14 mouse cellular contexts compared by ENCODE assay signal in the genomic region with DNA sequence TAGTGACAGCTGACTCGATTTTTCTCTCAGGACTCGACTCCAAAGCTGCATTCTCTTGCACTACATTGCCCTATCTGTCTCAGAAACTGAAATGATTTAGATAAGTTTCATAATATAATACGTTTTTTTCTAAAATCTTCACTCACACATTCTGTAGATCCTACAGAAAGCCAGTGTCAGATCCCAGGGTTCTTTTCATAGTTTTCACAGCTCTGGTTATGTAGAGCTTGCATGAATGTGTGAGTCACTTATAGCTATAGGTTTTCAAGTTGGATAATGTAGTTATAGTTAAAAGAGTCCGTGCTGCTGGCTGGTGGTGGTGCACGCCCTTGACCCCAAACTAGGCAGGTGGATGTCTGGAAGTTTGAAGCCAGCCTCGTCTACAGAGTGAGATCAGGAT. TPM values are rescaled to one million over a fixed set of nuclear protein-coding genes. Genes with fewer than 3 reads are reported as not detected.
A peak's percentile ranks its signal among the peaks of the same experiment; 100 is the strongest.
DNase-seq lines count a peak whose midpoint lies in the region; ATAC-seq and TF ChIP-seq lines count a peak whose summit lies in the region.
"Had no signal": no experiment of that assay in that cellular context is flagged by ENCODE, and none has a peak within 500 bp of the region (broad histone marks: within the 10 kb centered on the region; RNA-seq: fewer than 3 reads in every experiment).

No protein-coding gene starts in this region.

- peak overlapping the region; percentile 89 for H3K27ac ChIP-seq in gastrocnemius, adult 2 months
- peak overlapping the region; percentile 91 for H3K27ac ChIP-seq in kidney, embryonic 16.5 days (ENCODE audit: low read length)
- peak overlapping the region; percentile 79; the same call in 1 of the 2 replicates for H3K27ac ChIP-seq in bone marrow macrophage, adult 2 months (ENCODE audit: insufficient read depth, low read depth, low read length)
- peak overlapping the region; percentile 42 for H3K27ac ChIP-seq in liver, embryonic 12.5 days
- H3K27ac ChIP-seq in hindbrain, embryonic 10.5 days = no peak overlapping the region
- H3K27ac ChIP-seq: embryonic facial prominence, embryonic 10.5 days; hindbrain, embryonic 14.5 days; midbrain, embryonic 13.5 days had no signal

- intact Hi-C loops in gastrocnemius, adult 2 months (cut with DNase I) = loop anchor here (5.0 kb wide), 1 partner anchor 43 kb away; a partner anchor contains a TSS

- DNase-seq in gastrocnemius, adult 2 months = no peak
- DNase-seq in gastrocnemius, adult 18-20 months (ENCODE audit: low spot score) = no peak
- DNase-seq in kidney, adult 8-10 months = no peak
- DNase-seq in hindbrain, embryonic 10.5 days (ENCODE audit: low spot score) = no peak
- DNase-seq in layer of hippocampus, adult 18-20 months (ENCODE audit: low spot score in 2 of 2) = no peak
- DNase-seq: cerebellum, adult 2 months; thymus, postnatal 4 days had no signal

- no peaks in the 10 kb centered on the region for H3K27me3 ChIP-seq in kidney, embryonic 16.5 days (ENCODE audit: insufficient read depth, low read length)
- H3K27me3 ChIP-seq in liver, embryonic 12.5 days (replicated peaks) = no peaks in the 10 kb centered on the region
- H3K27me3 ChIP-seq in hindbrain, embryonic 10.5 days (ENCODE audit: insufficient read depth, poor library complexity, severe bottlenecking) = no peaks in the 10 kb centered on the region
- H3K27me3 ChIP-seq: midbrain, embryonic 13.5 days; neural tube, embryonic 13.5 days had no signal

- H3K36me3 ChIP-seq in kidney, embryonic 16.5 days (ENCODE audit: insufficient read depth, low read length) = peaks cover 37% of the 10 kb centered on the region
- H3K36me3 ChIP-seq in liver, embryonic 12.5 days = peaks cover 88% of the 10 kb centered on the region
- peaks cover 63% of the 10 kb centered on the region for H3K36me3 ChIP-seq in hindbrain, embryonic 10.5 days

- H3K4me3 ChIP-seq in gastrocnemius, adult 2 months = no peak overlapping the region
- H3K4me3 ChIP-seq in kidney, embryonic 16.5 days (ENCODE audit: low read length) = no peak overlapping the region
- H3K4me3 ChIP-seq in bone marrow macrophage, adult 2 months (ENCODE audit: insufficient read depth, low read length) = no peak overlapping the region
- no peak overlapping the region for H3K4me3 ChIP-seq in liver, embryonic 12.5 days
- H3K4me3 ChIP-seq in hindbrain, embryonic 10.5 days = no peak overlapping the region
- H3K4me3 ChIP-seq: embryonic facial prominence, embryonic 10.5 days; midbrain, embryonic 13.5 days; neural tube, embryonic 13.5 days had no signal

- 76% methylated on average over 6 of the region's 6 CpGs for WGBS in kidney, embryonic 16.5 days
- WGBS in liver, embryonic 12.5 days (ENCODE audit: insufficient replicate concordance) = 74% methylated on average over 6 of the region's 6 CpGs
- WGBS in hindbrain, embryonic 10.5 days = 89% methylated on average over 6 of the region's 6 CpGs

- no peak for TF ChIP-seq POLR2A in bone marrow macrophage, adult 2 months (IDR thresholded peaks at IDR 0.05; ENCODE audit: borderline replicate concordance, low read depth, low read length)

- no peak overlapping the region for H3K9ac ChIP-seq in kidney, embryonic 16.5 days (replicated peaks; ENCODE audit: low read length)
- H3K9ac ChIP-seq in liver, embryonic 12.5 days = no peak overlapping the region
- H3K9ac ChIP-seq: hindbrain, embryonic 14.5 days; midbrain, embryonic 13.5 days; neural tube, embryonic 13.5 days had no signal

- H3K9me3 ChIP-seq in kidney, embryonic 16.5 days (ENCODE audit: low read length) = no peaks in the 10 kb centered on the region
- H3K9me3 ChIP-seq in liver, embryonic 12.5 days (replicated peaks) = no peaks in the 10 kb centered on the region
- H3K9me3 ChIP-seq in hindbrain, embryonic 10.5 days = no peaks in the 10 kb centered on the region
- H3K9me3 ChIP-seq: embryonic facial prominence, embryonic 10.5 days; midbrain, embryonic 13.5 days; neural tube, embryonic 13.5 days had no signal

- ATAC-seq in kidney, embryonic 16.5 days (ENCODE audit: low FRiP score, low TSS enrichment) = no peak
- ATAC-seq in liver, embryonic 12.5 days = no peak
- ATAC-seq: midbrain, embryonic 13.5 days had no signal

- no peak overlapping the region for H3K4me2 ChIP-seq in kidney, embryonic 16.5 days (replicated peaks; ENCODE audit: low read depth, low read length)
- no peak overlapping the region for H3K4me2 ChIP-seq in liver, embryonic 12.5 days
- H3K4me2 ChIP-seq: hindbrain, embryonic 14.5 days; midbrain, embryonic 13.5 days; neural tube, embryonic 13.5 days had no signal

- H3K4me1 ChIP-seq in kidney, embryonic 16.5 days (ENCODE audit: insufficient read depth, low read length) = peaks cover 12% of the 10 kb centered on the region
- peaks cover 36% of the 10 kb centered on the region for H3K4me1 ChIP-seq in bone marrow macrophage, adult 2 months (ENCODE audit: control insufficient read depth, insufficient read depth, low read length)
- H3K4me1 ChIP-seq in liver, embryonic 12.5 days = peaks cover 39% of the 10 kb centered on the region
- no peaks in the 10 kb centered on the region for H3K4me1 ChIP-seq in hindbrain, embryonic 10.5 days (replicated peaks)
- H3K4me1 ChIP-seq: embryonic facial prominence, embryonic 10.5 days; midbrain, embryonic 13.5 days; neural tube, embryonic 13.5 days had no signal

- no peak for TF ChIP-seq CTCF in gastrocnemius, adult 2 months (IDR thresholded peaks at IDR 0.05)
- TF ChIP-seq CTCF in bone marrow macrophage, adult 2 months (IDR thresholded peaks at IDR 0.05; ENCODE audit: low read depth, low read length) = no peak

RNA-seq across cellular contexts. Expression of a gene that starts 42.1 kb away (rescaled TPM):
- 10 to 100 TPM; 48.5 to 48.9 TPM for total RNA-seq in gastrocnemius, adult 2 months (2021)
- total RNA-seq in gastrocnemius, adult 18-20 months (2021) = 10 to 100 TPM; 42.0 to 47.0 TPM
- 20.0 and 20.7 TPM in 2 replicates for polyA plus RNA-seq in kidney, embryonic 16.5 days (2015; fragmentation: Nextera tagmentation; extraction: Ambion mirVana)
- 38.0 and 42.2 TPM in 2 replicates for polyA plus RNA-seq in bone marrow macrophage, adult 2 months (2012; ENCODE audit: insufficient read depth, insufficient read length, missing spikeins)
- polyA plus RNA-seq in liver, embryonic 12.5 days (2016; fragmentation: Nextera tagmentation; extraction: Ambion mirVana) = 32.1 and 33.2 TPM in 2 replicates
- 17.7 and 27.6 TPM in 2 replicates for polyA plus RNA-seq in hindbrain, embryonic 10.5 days (2016; fragmentation: Nextera tagmentation; extraction: Ambion mirVana)
- 10 to 100 TPM; 79.4 to 80.8 TPM for total RNA-seq in layer of hippocampus, adult 18-20 months (2021)
